Mouse (Mus musculus): ENCODE data around the gene Fxr1. TPM values are rescaled to one million over a fixed set of nuclear protein-coding genes. Genes with fewer than 3 reads are reported as not detected.
"Not testable (repeated sequence)": the region's sequence is repeated elsewhere in the genome, so short reads cannot be mapped to it uniquely, and the experiment has no call there.

Fxr1 gene
- polyA plus RNA-seq, 1 experiment = 55.9 TPM

DNA sequence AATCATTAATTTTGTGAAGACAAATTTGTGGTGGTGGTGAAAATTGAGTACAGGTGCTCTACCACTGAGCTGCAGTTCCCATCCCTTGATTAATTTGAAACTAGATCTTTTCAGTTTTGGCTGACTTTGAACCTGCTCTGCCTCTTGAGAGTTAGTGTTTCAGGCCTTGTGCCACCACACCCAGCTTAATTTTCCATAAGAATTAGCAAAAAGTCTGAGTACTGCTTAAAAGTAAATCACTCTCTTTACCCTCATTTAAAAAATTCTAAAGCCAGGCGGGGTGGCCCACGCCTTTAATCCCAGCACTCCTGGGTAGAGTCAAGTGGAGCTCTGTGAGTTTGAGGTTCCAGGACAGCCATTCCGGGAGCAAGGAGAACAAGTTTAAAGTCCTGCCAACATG lies 16.0 kb downstream of the Fxr1 start:
- no peak for DNase-seq (ENCODE audit: extremely low spot score in 1 of 2, low spot score in 1 of 2)

DNA sequence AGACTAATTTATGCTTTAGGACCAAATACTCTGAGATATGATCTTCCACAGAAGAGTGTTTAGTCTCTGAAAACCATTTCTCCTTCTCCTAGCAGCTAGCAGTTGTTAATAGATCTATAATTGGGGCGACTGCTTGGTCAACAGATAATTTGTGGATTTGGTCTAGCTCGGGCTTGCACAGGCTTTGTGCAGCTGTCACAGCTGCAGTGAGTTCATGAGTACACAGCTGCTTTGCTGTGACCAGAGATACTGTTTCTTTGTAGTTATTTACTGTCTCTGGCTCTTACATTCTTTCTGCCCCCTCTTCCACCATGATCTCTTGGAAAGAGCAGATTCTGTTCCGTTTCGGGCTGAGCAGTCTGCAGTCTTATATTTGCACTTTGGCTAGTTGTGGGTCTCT lies 22.2 kb downstream of the Fxr1 start:
- no peak for DNase-seq (ENCODE audit: extremely low spot score in 1 of 2, low spot score in 1 of 2)

DNA sequence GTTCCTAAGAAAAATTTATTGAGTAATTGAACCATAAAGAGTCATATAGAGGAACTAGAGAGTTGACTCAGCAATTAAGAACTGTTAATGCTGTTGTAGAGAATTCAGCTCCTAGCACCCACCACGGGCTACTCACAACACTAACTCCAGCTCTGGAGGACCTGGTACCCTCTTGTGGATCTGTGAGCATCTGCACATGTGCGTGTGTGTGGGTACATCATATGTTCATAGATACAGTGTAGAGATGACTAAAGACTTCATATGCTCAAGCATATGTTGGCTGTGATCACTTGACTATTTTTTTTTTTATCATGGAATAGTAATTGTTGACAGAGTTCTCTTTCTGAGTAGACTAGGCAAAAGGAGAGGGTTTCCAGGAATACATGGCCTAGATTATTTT lies 42.6 kb downstream of the Fxr1 start:
- no peak for DNase-seq (ENCODE audit: extremely low spot score in 1 of 2, low spot score in 1 of 2)

DNA sequence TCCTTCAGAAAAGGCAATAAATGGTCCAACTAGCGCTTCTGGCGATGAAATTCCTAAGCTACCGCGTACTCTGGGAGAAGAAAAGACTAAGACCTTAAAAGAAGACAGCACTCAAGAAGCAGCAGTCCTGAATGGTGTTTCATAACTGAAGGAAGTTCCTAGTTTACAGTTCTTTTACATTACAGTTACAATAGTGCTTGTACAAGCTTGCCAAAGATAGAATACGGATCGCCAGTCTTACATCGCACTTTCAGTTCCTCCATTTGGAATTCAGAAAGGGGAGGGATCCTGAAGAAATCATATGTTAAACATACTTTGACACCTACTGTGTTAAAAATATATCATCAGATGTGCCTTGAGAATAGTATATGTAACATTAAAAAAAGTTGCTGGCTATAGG lies 49.2 kb downstream of the Fxr1 start:
- not testable (repeated sequence) for DNase-seq (ENCODE audit: extremely low spot score in 1 of 2, low spot score in 1 of 2)

DNA sequence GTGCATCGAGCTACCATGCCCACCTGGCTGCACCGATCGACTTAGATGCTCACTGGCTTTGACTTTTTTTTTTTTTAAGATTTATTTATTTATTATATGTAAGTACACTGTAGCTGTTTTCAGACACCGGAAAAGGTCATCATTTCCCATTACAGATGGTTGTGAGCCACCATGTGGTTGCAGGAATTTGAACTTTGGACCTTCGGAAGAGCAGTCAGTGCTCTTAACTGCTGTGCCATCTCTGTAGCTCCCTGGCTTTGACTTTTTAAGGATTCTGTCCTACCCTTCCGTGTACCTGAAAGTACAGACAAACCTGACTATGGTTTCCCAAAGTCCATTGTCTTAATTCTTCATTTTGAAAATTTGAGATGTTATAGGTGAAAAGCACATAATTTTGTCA lies 53.0 kb downstream of the Fxr1 start:
- no peak for DNase-seq (ENCODE audit: extremely low spot score in 1 of 2, low spot score in 1 of 2)

DNA sequence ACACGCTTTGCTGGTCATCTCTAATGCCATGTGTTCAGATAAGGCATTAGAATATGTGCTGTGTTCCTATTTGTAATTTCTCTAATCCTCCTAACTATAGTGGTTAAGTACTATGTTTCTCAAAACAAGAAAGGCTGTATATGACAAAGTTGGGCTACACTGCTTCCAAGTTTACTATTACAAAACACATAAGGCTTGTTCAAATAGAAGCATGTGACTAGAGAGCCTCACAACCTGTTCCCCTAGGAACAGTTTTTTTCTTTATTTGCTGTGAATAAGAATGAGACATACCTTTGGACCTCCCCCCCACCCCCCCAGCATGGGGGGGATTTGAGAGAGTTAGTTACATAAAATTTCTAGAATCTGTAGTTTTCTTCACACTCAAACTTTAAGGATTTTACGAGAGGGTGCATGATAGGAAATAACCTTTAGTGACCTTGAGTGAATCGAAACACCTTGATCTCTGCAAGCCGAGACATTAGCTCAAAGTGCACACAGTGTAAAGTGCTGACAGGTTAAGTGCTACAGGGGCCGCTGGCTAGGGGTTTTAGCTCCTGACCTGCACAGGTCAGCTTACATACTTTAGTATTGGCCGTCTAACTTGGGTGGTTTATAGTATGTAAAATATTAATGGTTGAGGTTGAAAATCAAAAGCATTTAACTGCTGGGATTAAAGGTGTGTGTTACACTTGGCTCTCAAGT lies 56.5 kb downstream of the Fxr1 start:
- no peak for DNase-seq (ENCODE audit: extremely low spot score in 1 of 2, low spot score in 1 of 2)

DNA sequence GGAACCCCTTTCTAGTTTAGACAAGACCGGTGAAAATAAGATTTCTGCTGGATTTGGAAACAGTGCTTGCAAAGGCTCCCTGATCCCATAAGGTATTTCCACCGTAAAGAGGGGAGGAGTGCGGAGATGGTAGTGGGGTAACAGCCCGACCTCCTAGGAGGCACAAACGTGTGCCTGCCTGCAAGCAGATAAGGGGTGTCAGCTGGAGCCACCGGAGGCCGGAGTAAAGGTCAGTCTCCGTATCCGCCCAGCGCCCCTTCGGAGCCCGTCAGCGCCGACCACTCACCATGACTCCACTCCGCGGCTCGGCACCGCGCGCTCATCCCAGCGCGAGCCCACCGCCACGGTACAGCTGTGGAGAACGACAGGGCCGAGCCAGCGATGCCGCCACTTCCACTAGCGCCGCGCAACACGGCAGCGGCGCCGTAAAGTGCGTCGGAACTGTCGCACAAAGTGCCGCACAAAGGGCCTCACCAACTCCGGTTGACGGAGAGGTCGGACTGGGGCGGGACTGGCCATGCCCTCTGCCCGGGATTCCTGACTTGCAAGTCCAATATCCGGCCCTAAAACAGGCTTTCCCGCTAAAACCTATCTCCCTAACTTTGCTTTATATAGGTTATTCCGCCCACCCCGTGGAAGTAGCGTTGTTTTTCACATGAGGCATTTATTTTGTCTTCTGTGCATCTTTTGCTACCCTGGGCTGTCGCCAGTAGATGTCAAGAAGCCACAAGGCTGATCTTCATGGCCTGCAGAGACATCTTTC lies 61.3 kb downstream of the Fxr1 start, which contains the start of gene Dnajc19:
Gene Dnajc19 (minus strand): TSS at position 422 of the 763 bp plus-strand sequence.
- DNase-seq (ENCODE audit: extremely low spot score in 1 of 2, low spot score in 1 of 2) = peak; percentile 86 to 97

DNA sequence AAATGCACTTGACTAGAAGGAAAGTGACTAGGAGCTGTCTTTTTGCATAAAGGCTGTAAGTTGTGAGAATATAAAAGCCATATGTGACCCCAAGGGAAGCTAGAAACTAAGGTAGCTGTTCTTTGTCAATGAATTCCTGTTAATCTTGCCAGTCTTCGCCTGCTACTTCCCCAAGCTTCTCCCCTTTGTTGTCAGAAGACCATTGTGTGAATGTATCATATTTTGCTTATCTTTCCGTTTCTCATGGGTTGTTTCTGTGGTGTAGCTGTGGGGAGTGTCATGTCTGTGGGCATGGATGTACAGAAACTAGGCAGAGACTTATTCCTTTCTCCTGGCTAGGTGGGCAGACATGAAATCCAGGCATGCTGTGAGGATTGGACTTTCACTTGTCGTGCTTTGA lies 62.2 kb downstream of the Fxr1 start:
- DNase-seq (ENCODE audit: extremely low spot score in 1 of 2, low spot score in 1 of 2) = no peak

DNA sequence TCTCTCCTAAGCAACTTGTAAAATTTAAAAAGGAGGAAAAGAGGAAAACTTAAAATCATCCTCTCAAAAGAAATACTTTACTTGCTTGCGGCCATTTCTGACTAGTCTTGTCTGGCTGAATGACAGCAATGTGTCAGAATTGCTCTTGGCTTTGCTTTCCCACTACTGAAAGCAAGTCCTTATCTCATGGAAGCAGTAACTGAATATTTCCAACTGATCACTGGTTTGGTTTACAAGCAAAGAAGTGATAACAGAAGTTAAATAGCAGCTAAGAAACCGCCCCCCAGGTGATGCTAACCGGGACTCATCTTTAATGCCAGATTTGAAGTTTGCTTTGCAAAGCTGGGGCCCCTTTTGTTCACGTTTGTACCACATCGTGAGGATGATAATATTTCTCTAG lies 63.9 kb downstream of the Fxr1 start:
- no peak for DNase-seq (ENCODE audit: extremely low spot score in 1 of 2, low spot score in 1 of 2)

DNA sequence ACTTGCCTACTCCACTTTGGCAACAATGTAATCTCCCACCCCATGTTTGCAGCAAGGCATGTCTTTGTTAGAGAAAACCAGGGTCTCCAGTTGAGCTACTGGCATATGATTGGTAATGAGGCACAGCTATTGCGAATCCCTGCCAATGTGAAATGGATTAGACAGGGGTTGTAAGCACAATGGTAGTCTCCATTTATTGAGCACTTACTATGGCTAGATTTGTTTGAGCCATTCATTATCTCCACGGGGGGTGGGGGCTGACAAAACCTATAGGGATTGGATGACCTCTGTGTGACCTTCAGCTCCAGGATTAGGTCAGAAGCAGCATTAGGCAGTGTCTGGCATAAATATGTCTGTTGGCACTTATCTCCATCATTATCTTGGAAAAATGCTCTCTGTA lies 83.1 kb downstream of the Fxr1 start:
- DNase-seq (ENCODE audit: extremely low spot score in 1 of 2, low spot score in 1 of 2) = no peak

DNA sequence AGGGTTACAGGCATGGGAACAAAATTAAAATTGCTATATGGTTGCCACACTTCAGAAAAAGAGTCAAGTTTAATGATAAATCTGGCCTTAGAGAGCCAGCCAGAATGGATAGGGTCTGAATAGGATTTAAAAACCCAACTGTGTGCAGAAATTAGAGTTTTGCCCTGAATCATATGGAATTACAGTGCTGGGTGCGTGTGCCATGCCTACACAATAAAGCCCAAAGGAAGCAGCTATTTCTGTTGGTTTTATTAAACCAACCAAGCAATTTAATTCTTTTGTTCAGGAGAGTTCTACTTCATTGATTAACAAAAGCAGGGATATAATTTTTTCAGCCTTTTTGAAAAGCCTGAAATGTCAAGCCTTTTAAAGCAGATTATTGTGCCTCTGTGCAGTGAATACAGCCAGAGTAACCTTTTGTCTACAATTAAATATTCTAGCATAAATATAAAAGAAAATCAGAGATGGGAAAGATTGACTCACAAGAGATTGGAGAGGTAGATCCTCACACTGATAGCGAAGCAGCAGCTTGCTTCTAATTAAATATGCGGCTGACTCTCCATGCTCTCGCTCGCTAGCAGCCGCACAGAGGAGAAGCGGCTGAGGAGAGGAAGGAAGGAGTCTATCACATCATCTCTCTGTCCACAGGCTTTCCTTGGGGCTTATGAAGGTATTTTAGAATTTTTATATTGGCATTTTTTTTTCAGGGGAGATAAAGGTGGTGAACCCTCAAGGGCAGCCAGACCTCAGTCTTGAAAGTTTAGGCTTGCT lies 84.3 kb downstream of the Fxr1 start:
- no peak for DNase-seq (ENCODE audit: extremely low spot score in 1 of 2, low spot score in 1 of 2)

DNA sequence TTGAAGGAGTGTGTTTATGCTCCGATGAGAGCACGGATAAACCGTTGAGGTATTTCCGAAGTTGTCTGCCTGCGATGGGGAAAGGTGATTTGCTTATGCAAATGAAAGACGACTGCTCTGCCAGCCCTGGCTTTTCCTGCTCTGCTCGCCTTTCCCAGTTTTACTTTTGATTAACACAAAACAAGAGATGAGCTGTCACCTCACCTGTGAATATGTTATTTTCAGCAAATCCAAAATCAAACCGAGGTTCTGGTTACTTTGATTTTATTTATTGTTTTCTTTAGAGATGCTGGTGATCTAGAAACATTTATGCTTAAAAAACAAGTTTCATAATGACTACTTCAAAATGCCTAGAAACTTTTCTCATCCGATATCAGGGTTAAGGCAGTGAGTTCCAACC lies 86.7 kb downstream of the Fxr1 start:
- no peak for DNase-seq (ENCODE audit: extremely low spot score in 1 of 2, low spot score in 1 of 2)

DNA sequence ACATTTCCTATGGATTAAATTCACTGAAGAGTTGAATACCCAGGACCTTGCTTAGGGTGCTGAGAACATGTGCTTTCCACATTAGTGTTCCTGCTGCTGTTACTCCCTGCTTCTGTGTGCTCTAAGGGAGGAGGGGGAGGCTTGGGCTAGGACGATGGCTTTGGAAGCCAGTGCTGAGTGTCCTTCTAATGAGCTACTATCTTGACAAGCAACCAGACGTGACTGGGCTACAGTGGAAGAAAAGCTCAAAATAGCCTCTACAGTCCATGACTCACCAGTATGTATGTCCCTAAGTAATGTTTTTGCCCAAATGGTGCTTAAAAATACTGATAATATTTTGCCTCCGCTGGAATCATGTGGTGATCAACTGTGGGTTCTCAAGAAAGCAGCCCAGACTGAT lies 87.9 kb downstream of the Fxr1 start:
- peak in 1 of 2 experiments; percentile 20 for DNase-seq (ENCODE audit: extremely low spot score in 1 of 2, low spot score in 1 of 2)

DNA sequence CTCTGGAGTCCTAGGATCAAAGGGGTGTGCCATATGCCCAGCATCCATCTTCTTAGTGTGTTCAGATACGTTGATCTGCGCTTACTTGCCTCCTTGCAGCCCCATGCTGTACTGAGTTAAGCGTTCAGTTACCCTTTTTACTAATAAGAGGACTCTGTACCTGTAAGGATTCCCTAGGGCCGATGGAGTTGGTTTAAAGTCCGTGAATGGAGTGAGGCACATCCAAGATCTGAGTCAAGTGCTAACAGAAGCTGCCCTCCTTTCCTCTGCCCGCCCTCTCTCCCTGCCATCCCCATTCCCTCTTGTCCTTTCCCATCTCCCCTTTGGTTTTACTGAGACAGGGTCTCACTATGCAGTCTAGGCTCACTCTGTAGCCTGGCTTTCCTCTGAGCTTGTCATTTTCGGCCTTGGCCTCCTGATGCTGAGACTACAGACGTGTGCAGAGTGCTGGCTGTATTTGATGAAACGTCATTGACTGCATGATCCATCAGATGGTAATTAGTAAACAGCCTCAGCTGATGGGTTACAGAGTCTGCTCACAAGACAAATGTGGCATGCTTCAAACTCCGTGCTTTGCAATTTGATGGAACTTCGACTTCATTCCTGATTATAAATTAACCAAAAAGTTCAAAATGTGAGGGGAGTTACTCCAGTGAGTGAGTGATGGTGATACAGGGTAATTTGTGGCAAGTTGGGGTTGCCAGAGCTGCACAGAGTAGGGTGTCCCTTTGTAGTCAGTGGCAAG lies 92.4 kb downstream of the Fxr1 start:
- no peak for DNase-seq (ENCODE audit: extremely low spot score in 1 of 2, low spot score in 1 of 2)

DNA sequence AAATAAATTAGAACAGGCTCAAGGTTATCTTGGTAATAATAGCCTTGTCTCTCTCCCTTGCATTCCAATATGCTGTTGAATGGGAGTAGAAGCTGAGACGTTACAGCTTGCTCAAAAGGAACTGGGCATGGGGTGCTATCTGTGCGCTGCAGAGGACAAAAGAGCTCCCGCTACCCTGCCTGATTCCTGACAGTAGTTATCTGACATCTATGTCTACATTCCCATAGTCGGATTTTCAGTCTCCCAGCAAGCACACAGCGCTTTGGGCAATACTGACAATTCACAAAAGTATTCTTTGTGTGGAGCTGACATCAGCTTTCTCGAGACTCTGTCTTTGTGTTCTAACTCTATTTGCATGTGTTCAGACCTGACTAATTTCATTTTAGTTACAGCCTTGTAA lies 96.1 kb downstream of the Fxr1 start:
- no peak for DNase-seq (ENCODE audit: extremely low spot score in 1 of 2, low spot score in 1 of 2)

DNA sequence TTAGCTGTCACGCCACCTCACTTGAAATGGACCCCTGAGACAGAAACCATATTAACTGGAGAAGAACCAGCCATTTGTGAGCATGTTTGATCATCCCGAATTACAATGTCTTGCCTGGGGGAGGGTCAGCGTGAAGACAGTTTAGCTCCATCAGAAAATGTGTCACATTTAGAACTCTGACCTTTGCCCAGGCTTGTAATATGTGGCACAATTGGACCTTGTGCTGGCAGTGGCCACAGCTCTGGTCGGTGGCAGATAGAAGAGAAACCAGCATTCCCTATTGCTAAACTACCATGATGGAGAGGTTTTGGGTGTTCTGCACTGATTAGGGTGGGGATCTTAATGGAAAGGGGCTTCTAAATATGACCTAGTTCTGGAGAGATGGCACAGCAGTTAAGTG lies 100.1 kb downstream of the Fxr1 start:
- DNase-seq (ENCODE audit: extremely low spot score in 1 of 2, low spot score in 1 of 2) = no peak

Other genes with a start within 250 kb of the Fxr1 start
- gene Ttc14, start 220.1 kb upstream of the Fxr1 start, polyA plus RNA-seq (2012; rRNA removed) = 76.5 and 79.9 TPM in 2 replicates
- gene Ccdc39, start 175.6 kb upstream of the Fxr1 start, polyA plus RNA-seq (2012; rRNA removed) = 45.7 and 52.8 TPM in 2 replicates
- gene Dnajc19, start 61.4 kb downstream of the Fxr1 start, polyA plus RNA-seq (2012; rRNA removed) = 71.1 and 74.5 TPM in 2 replicates

Data from frontal cortex, adult 2 months (tissue).